Mouse (Mus musculus) heart, embryonic 14.5 days (tissue): ENCODE data around the gene Cpn2. TPM values are rescaled to one million over a fixed set of nuclear protein-coding genes. Genes with fewer than 3 reads are reported as not detected.
A peak's percentile ranks its signal among the peaks of the same experiment; 100 is the strongest.

Source experiments
- ATAC-seq: fragments of 200-750 bp; cut with Nextera tagmentation; 2 replicates; pipeline ENCODE4 v1.8.0; 2017; ENCODE audit warnings: low read depth, moderate TSS enrichment; ENCODE audit not compliant: insufficient number of reproducible peaks, insufficient read depth, low FRiP score
- H3K27ac ChIP-seq, 2 experiments: fragments of 200-500 bp in 1 of 2; fragments of 300-500 bp in 1 of 2; sonication (generic) in 1 of 2; replicated peaks in 1 of 2; 2 replicates each; pipeline ENCODE4 v1.5.1; 2012 to 2014; ENCODE audit warnings: low read depth in 2 of 2, low read length in 2 of 2, control low read depth in 1 of 2, mild to moderate bottlenecking in 1 of 2, mixed read lengths in 1 of 2; ENCODE audit not compliant: control insufficient read depth in 1 of 2, insufficient read depth in 1 of 2
- H3K27me3 ChIP-seq: fragments of 300-500 bp; sonication (generic); 2 replicates; pipeline ENCODE4 v1.6.1; 2014; ENCODE audit warnings: mild to moderate bottlenecking, low read length, control low read depth; ENCODE audit not compliant: control insufficient read depth, insufficient read depth
- H3K36me3 ChIP-seq: fragments of 300-500 bp; sonication (generic); 2 replicates; pipeline ENCODE4 v1.6.1; 2014; ENCODE audit warnings: mild to moderate bottlenecking, control low read depth, low read length, mixed read lengths; ENCODE audit not compliant: control insufficient read depth, insufficient read depth
- H3K4me1 ChIP-seq, 2 experiments: fragments of 200-500 bp in 1 of 2; fragments of 300-500 bp in 1 of 2; sonication (generic) in 1 of 2; 2 replicates each; pipeline ENCODE4 v1.6.1; 2012 to 2014; ENCODE audit warnings: low read length in 2 of 2, control low read depth in 1 of 2, mixed read lengths in 1 of 2; ENCODE audit not compliant: control insufficient read depth in 2 of 2, insufficient read depth in 2 of 2
- H3K4me2 ChIP-seq: fragments of 300-500 bp; sonication (generic); 2 replicates; pipeline ENCODE4 v1.6.1; 2014; ENCODE audit warnings: mild to moderate bottlenecking, low read length
- H3K4me3 ChIP-seq, 2 experiments: fragments of 200-500 bp in 1 of 2; fragments of 300-500 bp in 1 of 2; sonication (generic) in 1 of 2; 2 replicates each; pipeline ENCODE4 v1.5.1; 2012 to 2014; ENCODE audit warnings: low read length in 2 of 2, mild to moderate bottlenecking in 2 of 2, control low read depth in 1 of 2, low read depth in 1 of 2, moderate library complexity in 1 of 2; ENCODE audit not compliant: control insufficient read depth in 1 of 2, insufficient read depth in 1 of 2
- H3K9ac ChIP-seq: fragments of 300-500 bp; sonication (generic); 2 replicates; pipeline ENCODE4 v1.6.1; 2014; ENCODE audit warnings: mild to moderate bottlenecking, low read length
- H3K9me3 ChIP-seq: fragments of 300-500 bp; sonication (generic); 2 replicates; pipeline ENCODE4 v1.6.1; 2016; ENCODE audit warnings: low read length, control low read depth; ENCODE audit not compliant: control insufficient read depth
- WGBS: fragments of 180-500 bp; shearing (Covaris S2); extraction: QIAGEN DNeasy Blood & Tissue Kit; methylation state at CpG from one replicate; pipeline ENCODE4 v1.1.7; 2014; 5-methylcytosine and 5-hydroxymethylcytosine counted together
- polyA plus RNA-seq: library from polyadenylated mRNA; unstranded; fragments of >200 nt; fragmentation: Nextera tagmentation; extraction: Ambion mirVana; gene quantifications from 2 replicates; pipeline ENCODE4 v1.2.1, GENCODE M21; 2014

Cpn2 gene
- polyA plus RNA-seq, 1 experiment from 2014 or later = not detected

GRCm38 (mm10) chr16:30255061-30255460, 12.2 kb downstream of the Cpn2 start:
- H3K4me1 ChIP-seq = peaks cover 5 to 7% of the 10 kb centered on the region in 2 experiments; a peak in 2 of 4 replicates
- WGBS = 68% methylated on average over 7 of the region's 7 CpGs
- H3K36me3 ChIP-seq = no peaks in the 10 kb centered on the region
- H3K9me3 ChIP-seq = no peaks in the 10 kb centered on the region
- no peak overlapping the region for H3K9ac ChIP-seq
- no peak overlapping the region for H3K4me2 ChIP-seq
- no peak for ATAC-seq
- no peak overlapping the region for H3K4me3 ChIP-seq
- peaks cover 4% of the 10 kb centered on the region; the same call in 1 of the 2 replicates for H3K27me3 ChIP-seq
- H3K27ac ChIP-seq = no peak overlapping the region

GRCm38 (mm10) chr16:30253900-30254299, 13.4 kb downstream of the Cpn2 start:
- Histone ChIP-seq H3K27ac (no peak overlapping the region), H3K4me1 (peaks cover 5 to 7% of the 10 kb centered on the region in 2 experiments; a peak in 2 of 4 replicates), H3K9me3 (no peaks in the 10 kb centered on the region), H3K9ac (no peak overlapping the region), H3K4me2 (no peak overlapping the region), H3K36me3 (no peaks in the 10 kb centered on the region), H3K27me3 (peaks cover 4% of the 10 kb centered on the region; the same call in 1 of the 2 replicates), H3K4me3 (no peak overlapping the region)
- no peak for ATAC-seq
- 80% methylated on average over 9 of the region's 9 CpGs for WGBS

GRCm38 (mm10) chr16:30253374-30253773, 13.9 kb downstream of the Cpn2 start:
- H3K9ac ChIP-seq = no peak overlapping the region
- H3K27ac ChIP-seq = no peak overlapping the region
- no peak overlapping the region for H3K4me3 ChIP-seq
- peaks cover 5 to 7% of the 10 kb centered on the region in 2 experiments; a peak in 2 of 4 replicates for H3K4me1 ChIP-seq
- no peaks in the 10 kb centered on the region for H3K36me3 ChIP-seq
- peaks cover 4% of the 10 kb centered on the region; the same call in 1 of the 2 replicates for H3K27me3 ChIP-seq
- ATAC-seq = no peak
- H3K4me2 ChIP-seq = no peak overlapping the region
- no peaks in the 10 kb centered on the region for H3K9me3 ChIP-seq
- 87% methylated on average over 4 of the region's 4 CpGs for WGBS

GRCm38 (mm10) chr16:30252003-30252418, 15.3 kb downstream of the Cpn2 start:
- H3K9me3 ChIP-seq = no peaks in the 10 kb centered on the region
- ATAC-seq = peak; percentile 34; the same call in 1 of the 2 replicates
- H3K27ac ChIP-seq = no peak overlapping the region
- H3K4me2 ChIP-seq = peak overlapping the region; percentile 64
- peaks cover 5 to 7% of the 10 kb centered on the region in 2 experiments; a peak in 2 of 4 replicates for H3K4me1 ChIP-seq
- H3K36me3 ChIP-seq = no peaks in the 10 kb centered on the region
- H3K4me3 ChIP-seq = peak overlapping the region; percentile 15 to 24
- 3% methylated on average over 21 of the region's 21 CpGs for WGBS
- H3K27me3 ChIP-seq = peaks cover 4% of the 10 kb centered on the region; the same call in 1 of the 2 replicates
- no peak overlapping the region for H3K9ac ChIP-seq

GRCm38 (mm10) chr16:30244037-30244700, 23.1 kb downstream of the Cpn2 start:
- no peaks in the 10 kb centered on the region for H3K9me3 ChIP-seq
- no peak overlapping the region for H3K4me3 ChIP-seq
- WGBS = 81% methylated on average over 12 of the region's 12 CpGs
- peaks cover 11 to 19% of the 10 kb centered on the region in 2 experiments for H3K4me1 ChIP-seq
- H3K36me3 ChIP-seq = no peaks in the 10 kb centered on the region
- no peak overlapping the region for H3K9ac ChIP-seq
- H3K4me2 ChIP-seq = no peak overlapping the region
- ATAC-seq = no peak
- H3K27ac ChIP-seq = no peak overlapping the region
- peaks cover 4% of the 10 kb centered on the region; the same call in 1 of the 2 replicates for H3K27me3 ChIP-seq

GRCm38 (mm10) chr16:30241623-30242022, 25.7 kb downstream of the Cpn2 start:
- no peaks in the 10 kb centered on the region for H3K9me3 ChIP-seq
- 4% methylated on average over 2 of the region's 2 CpGs for WGBS

GRCm38 (mm10) chr16:30238791-30239190, 28.5 kb downstream of the Cpn2 start:
- no peak overlapping the region for H3K4me3 ChIP-seq
- 84% methylated on average over 6 of the region's 6 CpGs for WGBS
- peaks cover 16 to 35% of the 10 kb centered on the region in 2 experiments for H3K4me1 ChIP-seq
- peaks cover 31% of the 10 kb centered on the region for H3K27me3 ChIP-seq
- ATAC-seq = no peak
- H3K9me3 ChIP-seq = no peaks in the 10 kb centered on the region
- no peak overlapping the region for H3K27ac ChIP-seq
- no peak overlapping the region for H3K9ac ChIP-seq
- no peak overlapping the region for H3K4me2 ChIP-seq
- no peaks in the 10 kb centered on the region for H3K36me3 ChIP-seq

More at GRCm38 (mm10) chr16:30241623-30242022, 25.7 kb downstream of the Cpn2 start:
- H3K36me3 ChIP-seq = no peaks in the 10 kb centered on the region
- H3K4me2 ChIP-seq = no peak overlapping the region
- no peak overlapping the region for H3K9ac ChIP-seq
- H3K27ac ChIP-seq = no peak overlapping the region
- peaks cover 13 to 20% of the 10 kb centered on the region in 2 experiments for H3K4me1 ChIP-seq
- no peak for ATAC-seq
- no peak overlapping the region for H3K4me3 ChIP-seq
- peaks cover 24% of the 10 kb centered on the region for H3K27me3 ChIP-seq
